Comparison of ENCODE assay signal across 9 mouse cellular contexts in genomic region chr2:102117402-102117760, GRCm38 (mm10).
DNase-seq lines count a peak whose midpoint lies in the region; ATAC-seq and TF ChIP-seq lines count a peak whose summit lies in the region.
"Had no signal": no experiment of that assay in that cellular context is flagged by ENCODE, and none has a peak within 500 bp of the region (broad histone marks: within the 10 kb centered on the region; RNA-seq: fewer than 3 reads in every experiment).

No protein-coding gene starts in this region.

- no peak for ATAC-seq in limb, embryonic 15.5 days (ENCODE audit: insufficient number of reproducible peaks, low FRiP score, low TSS enrichment, low read depth)

- no peak overlapping the region for H3K4me2 ChIP-seq in limb, embryonic 15.5 days

- H3K36me3 ChIP-seq in ES-Bruce4 (ENCODE audit: control insufficient read depth, insufficient read depth, low read length, poor library complexity, severe bottlenecking), result no peaks in the 10 kb centered on the region
- peaks cover 12% of the 10 kb centered on the region; the same call in 1 of the 2 replicates for H3K36me3 ChIP-seq in embryonic facial prominence, embryonic 10.5 days (replicated peaks)
- no peaks in the 10 kb centered on the region for H3K36me3 ChIP-seq in limb, embryonic 15.5 days

- intact Hi-C loops in left cerebral cortex, postnatal 14 days (cut with DNase I), result no loop called here

- H3K9ac ChIP-seq in ES-Bruce4 (ENCODE audit: low read depth, poor library complexity, severe bottlenecking), result no peak overlapping the region
- no peak overlapping the region for H3K9ac ChIP-seq in limb, embryonic 15.5 days

- peaks cover 24% of the 10 kb centered on the region for H3K4me1 ChIP-seq in ES-Bruce4 (ENCODE audit: control insufficient read depth, insufficient read depth, low read length)
- H3K4me1 ChIP-seq in embryonic facial prominence, embryonic 10.5 days, result peaks cover 83% of the 10 kb centered on the region
- H3K4me1 ChIP-seq in limb, embryonic 15.5 days, result peaks cover 69% of the 10 kb centered on the region

- H3K27ac ChIP-seq in layer of hippocampus, adult 2 months, result peak overlapping the region; percentile 89
- no peak overlapping the region for H3K27ac ChIP-seq in ES-Bruce4 (ENCODE audit: insufficient read depth, low read length)
- H3K27ac ChIP-seq in embryonic facial prominence, embryonic 10.5 days (replicated peaks), result 0 out of 2 replicates have a peak overlapping the region, but pooled peaks have one; percentile 10
- peak overlapping the region; percentile 30 for H3K27ac ChIP-seq in limb, embryonic 15.5 days

- TF ChIP-seq EP300 in ES-Bruce4 (IDR thresholded peaks at IDR 0.05; ENCODE audit: insufficient read depth, low read depth, low read length), result peak; percentile 78

- DNase-seq in layer of hippocampus, adult 2 months (ENCODE audit: low spot score in 2 of 2), result no peak
- no peak for DNase-seq in layer of hippocampus, postnatal 10 days (ENCODE audit: low spot score in 2 of 2)
- DNase-seq in embryonic facial prominence, embryonic 10.5 days (ENCODE audit: low spot score), result no peak
- no peak for DNase-seq in ovary, adult 18-20 months (ENCODE audit: low spot score)
- DNase-seq in gastrocnemius, postnatal 10 days, result no peak
- no peak for DNase-seq in left cerebral cortex, postnatal 14 days (ENCODE audit: low spot score in 2 of 2)
- DNase-seq: adrenal gland, postnatal 36 days had no signal

- no peaks in the 10 kb centered on the region for H3K9me3 ChIP-seq in ES-Bruce4 (replicated peaks; ENCODE audit: control insufficient read depth, insufficient read depth, low read length, poor library complexity, severe bottlenecking)
- H3K9me3 ChIP-seq in embryonic facial prominence, embryonic 10.5 days, result no peaks in the 10 kb centered on the region
- H3K9me3 ChIP-seq in limb, embryonic 15.5 days, result no peaks in the 10 kb centered on the region

- WGBS in embryonic facial prominence, embryonic 10.5 days, result 54% methylated on average over 6 of the region's 6 CpGs
- WGBS in limb, embryonic 15.5 days, result 62% methylated on average over 6 of the region's 6 CpGs

- no peak overlapping the region for H3K4me3 ChIP-seq in layer of hippocampus, adult 2 months
- no peak overlapping the region for H3K4me3 ChIP-seq in ES-Bruce4 (ENCODE audit: low read depth, low read length)
- H3K4me3 ChIP-seq in embryonic facial prominence, embryonic 10.5 days, result no peak overlapping the region
- no peak overlapping the region for H3K4me3 ChIP-seq in limb, embryonic 15.5 days

- H3K27me3 ChIP-seq in ES-Bruce4 (ENCODE audit: control insufficient read depth, insufficient read depth, low read length, poor library complexity, severe bottlenecking), result no peaks in the 10 kb centered on the region
- no peaks in the 10 kb centered on the region for H3K27me3 ChIP-seq in embryonic facial prominence, embryonic 10.5 days (replicated peaks; ENCODE audit: low read depth, poor library complexity, severe bottlenecking)
- H3K27me3 ChIP-seq in limb, embryonic 15.5 days, result no peaks in the 10 kb centered on the region

- TF ChIP-seq POLR2A in ES-Bruce4 (IDR thresholded peaks at IDR 0.05; ENCODE audit: insufficient read depth, low read length), result no peak

- no peak for TF ChIP-seq CTCF in layer of hippocampus, adult 2 months (conservative IDR thresholded peaks at IDR 0.05)
- TF ChIP-seq CTCF in ES-Bruce4 (IDR thresholded peaks at IDR 0.05; ENCODE audit: low read depth, low read length), result no peak
